Mouse (Mus musculus) kidney, embryonic 14.5 days (tissue): ENCODE results near the gene Mepce. TPM values are rescaled to one million over a fixed set of nuclear protein-coding genes. Genes with fewer than 3 reads are reported as not detected.

Source experiments
- ATAC-seq: fragments of 200-750 bp; cut with Nextera tagmentation; 2 replicates; pipeline ENCODE4 v1.8.0; 2017; ENCODE audit warnings: moderate number of reproducible peaks, mild to moderate bottlenecking, moderate TSS enrichment, moderate library complexity; ENCODE audit not compliant: low FRiP score, low TSS enrichment
- H3K27ac ChIP-seq: fragments of 300-500 bp; sonication (generic); 2 replicates; pipeline ENCODE4 v1.5.1; 2014; ENCODE audit warnings: low read depth, mild to moderate bottlenecking, low read length, moderate library complexity, mixed read lengths
- H3K27me3 ChIP-seq: fragments of 300-500 bp; sonication (generic); 2 replicates; pipeline ENCODE4 v1.6.1; 2014; ENCODE audit warnings: mild to moderate bottlenecking, low read length; ENCODE audit not compliant: control insufficient read depth, insufficient read depth
- H3K36me3 ChIP-seq: fragments of 300-500 bp; sonication (generic); 2 replicates; pipeline ENCODE4 v1.6.1; 2014; ENCODE audit warnings: low read length, mixed read lengths; ENCODE audit not compliant: control insufficient read depth, insufficient read depth
- H3K4me1 ChIP-seq: fragments of 300-500 bp; sonication (generic); 2 replicates; pipeline ENCODE4 v1.6.1; 2014; ENCODE audit warnings: low read length, mixed read lengths; ENCODE audit not compliant: control insufficient read depth, insufficient read depth
- H3K4me2 ChIP-seq: fragments of 300-500 bp; sonication (generic); replicated peaks from 2 replicates; pipeline ENCODE4 v1.6.1; 2014; ENCODE audit warnings: low read depth, mild to moderate bottlenecking, low read length
- H3K4me3 ChIP-seq: fragments of 300-500 bp; sonication (generic); 2 replicates; pipeline ENCODE4 v1.5.1; 2014; ENCODE audit warnings: mild to moderate bottlenecking, low read length
- H3K9ac ChIP-seq: fragments of 300-500 bp; sonication (generic); 2 replicates; pipeline ENCODE4 v1.6.1; 2014; ENCODE audit warnings: low read depth, mild to moderate bottlenecking, low read length, moderate library complexity
- H3K9me3 ChIP-seq: fragments of 300-500 bp; sonication (generic); 2 replicates; pipeline ENCODE4 v1.6.1; 2016; ENCODE audit warnings: low read length; ENCODE audit not compliant: control insufficient read depth
- WGBS: fragments of 180-500 bp; shearing (Covaris S2); extraction: QIAGEN DNeasy Blood & Tissue Kit; methylation state at CpG from one replicate; pipeline ENCODE4 v1.1.7; 2014; 5-methylcytosine and 5-hydroxymethylcytosine counted together
- polyA plus RNA-seq: library from polyadenylated mRNA; unstranded; fragments of >200 nt; fragmentation: Nextera tagmentation; extraction: Ambion mirVana; gene quantifications from 2 replicates; pipeline ENCODE4 v1.2.1, GENCODE M21; 2014

The Mepce gene
- polyA plus RNA-seq, 1 experiment from 2014 or later = 11.8 TPM

DNA sequence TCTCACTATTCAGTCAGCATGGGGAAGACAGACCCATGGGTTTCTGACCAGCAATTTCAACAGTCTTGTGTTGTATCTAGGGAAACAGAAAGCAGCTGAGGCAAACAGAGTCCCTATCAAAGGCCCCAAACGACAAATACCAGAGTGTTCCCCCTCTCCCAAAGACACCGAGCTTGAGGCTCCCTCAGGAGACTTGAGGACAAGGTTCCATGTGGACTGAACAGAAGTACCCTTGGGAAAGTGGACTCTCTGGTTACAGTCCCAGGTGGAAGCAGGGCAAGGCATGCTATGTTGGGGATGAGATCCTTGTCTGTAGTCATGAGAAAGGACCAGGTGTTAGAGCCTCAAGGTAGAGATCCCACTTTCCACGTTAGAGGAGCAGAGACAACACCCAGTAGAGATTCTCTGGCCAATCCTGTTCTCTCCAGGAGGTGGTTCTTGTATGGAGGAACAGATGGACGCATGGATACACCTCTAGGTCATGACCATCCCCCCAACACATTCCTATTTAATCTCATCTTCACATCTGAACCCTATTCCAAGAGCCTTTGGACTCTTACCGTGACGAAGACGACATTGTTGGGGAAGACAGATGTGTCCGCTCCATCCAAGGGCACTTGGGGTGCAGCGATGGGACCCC lies 3.4 kb downstream of the Mepce start:
- WGBS = 68% methylated on average over 9 of the region's 9 CpGs
- H3K4me2 ChIP-seq = peak overlapping the region; percentile 77
- H3K27me3 ChIP-seq = no peaks in the 10 kb centered on the region
- peak overlapping the region; percentile 97 for H3K9ac ChIP-seq
- H3K27ac ChIP-seq = no peak overlapping the region
- peaks cover 49% of the 10 kb centered on the region for H3K36me3 ChIP-seq
- peaks cover 29% of the 10 kb centered on the region for H3K4me1 ChIP-seq
- H3K9me3 ChIP-seq = no peaks in the 10 kb centered on the region
- no peak for ATAC-seq
- peak overlapping the region; percentile 87 for H3K4me3 ChIP-seq

DNA sequence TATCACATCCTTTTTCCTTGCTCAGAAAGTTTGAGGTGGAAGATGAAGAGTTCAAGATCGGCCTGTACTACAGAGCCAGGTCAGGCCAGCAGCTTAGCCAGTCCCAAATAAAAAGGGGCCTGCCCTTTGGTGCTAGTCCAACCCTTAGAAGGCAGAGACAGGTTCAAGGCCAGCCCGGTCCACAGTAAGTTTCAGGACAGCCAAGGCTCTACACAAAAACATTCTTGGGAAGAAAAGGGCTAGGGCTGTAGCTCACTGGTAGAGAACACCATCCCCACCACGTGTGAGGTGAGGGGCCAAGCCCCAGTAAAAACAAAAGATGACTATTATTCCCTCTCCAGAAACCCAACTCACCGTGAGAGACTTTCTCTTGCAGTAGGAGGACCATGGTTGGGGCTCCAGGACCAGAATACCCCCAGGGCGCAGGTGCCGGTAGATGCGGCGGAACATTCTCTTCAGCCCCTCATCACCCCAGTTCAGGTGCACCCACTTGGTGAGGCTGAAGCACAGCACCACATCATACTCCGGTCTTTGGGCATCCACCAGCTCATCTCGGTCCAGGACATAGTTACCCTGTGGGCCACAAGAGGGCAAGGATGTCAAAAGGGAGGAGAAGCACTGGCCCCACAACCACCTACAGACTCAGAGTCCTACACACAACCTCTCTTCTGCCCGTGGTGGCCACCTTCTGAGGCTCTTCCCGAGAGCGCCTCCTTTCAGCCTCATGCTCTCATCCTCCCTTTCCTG lies 4.5 kb downstream of the Mepce start:
- 77% methylated on average over 13 of the region's 13 CpGs for WGBS
- no peak for ATAC-seq
- peaks cover 29% of the 10 kb centered on the region for H3K4me1 ChIP-seq
- H3K9me3 ChIP-seq = no peaks in the 10 kb centered on the region
- peaks cover 49% of the 10 kb centered on the region for H3K36me3 ChIP-seq
- H3K9ac ChIP-seq = 0 out of 2 replicates have a peak overlapping the region, but pooled peaks have one; percentile 9
- H3K27me3 ChIP-seq = no peaks in the 10 kb centered on the region
- H3K27ac ChIP-seq = no peak overlapping the region
- H3K4me2 ChIP-seq = peak overlapping the region; percentile 77
- peak overlapping the region; percentile 87 for H3K4me3 ChIP-seq

DNA sequence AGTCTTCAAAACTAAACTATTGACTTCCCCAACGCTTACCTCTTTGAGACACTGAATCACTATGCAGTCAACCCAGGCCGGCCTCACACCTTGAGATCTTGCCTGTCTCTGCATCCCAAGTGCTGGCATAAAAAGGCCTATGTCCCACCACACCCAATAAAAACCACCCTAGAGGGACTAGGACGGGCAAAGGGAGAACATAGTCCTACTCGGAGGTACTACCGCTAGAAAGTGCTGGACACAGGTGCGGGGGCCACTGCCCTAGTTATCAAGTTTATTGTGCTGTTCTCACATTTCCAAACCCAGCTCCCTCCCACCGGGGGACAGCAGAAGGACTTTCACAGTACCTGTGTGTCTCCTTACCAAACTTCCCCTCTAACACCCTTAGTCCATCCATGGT lies 5.8 kb downstream of the Mepce start:
- Histone ChIP-seq H3K36me3 (peaks cover 49% of the 10 kb centered on the region), H3K27ac (no peak overlapping the region), H3K4me3 (no peak overlapping the region), H3K4me1 (peaks cover 29% of the 10 kb centered on the region), H3K9ac (no peak overlapping the region), H3K27me3 (no peaks in the 10 kb centered on the region), H3K9me3 (no peaks in the 10 kb centered on the region), H3K4me2 (no peak overlapping the region)
- 88% methylated on average over 7 of the region's 7 CpGs for WGBS
- no peak for ATAC-seq

DNA sequence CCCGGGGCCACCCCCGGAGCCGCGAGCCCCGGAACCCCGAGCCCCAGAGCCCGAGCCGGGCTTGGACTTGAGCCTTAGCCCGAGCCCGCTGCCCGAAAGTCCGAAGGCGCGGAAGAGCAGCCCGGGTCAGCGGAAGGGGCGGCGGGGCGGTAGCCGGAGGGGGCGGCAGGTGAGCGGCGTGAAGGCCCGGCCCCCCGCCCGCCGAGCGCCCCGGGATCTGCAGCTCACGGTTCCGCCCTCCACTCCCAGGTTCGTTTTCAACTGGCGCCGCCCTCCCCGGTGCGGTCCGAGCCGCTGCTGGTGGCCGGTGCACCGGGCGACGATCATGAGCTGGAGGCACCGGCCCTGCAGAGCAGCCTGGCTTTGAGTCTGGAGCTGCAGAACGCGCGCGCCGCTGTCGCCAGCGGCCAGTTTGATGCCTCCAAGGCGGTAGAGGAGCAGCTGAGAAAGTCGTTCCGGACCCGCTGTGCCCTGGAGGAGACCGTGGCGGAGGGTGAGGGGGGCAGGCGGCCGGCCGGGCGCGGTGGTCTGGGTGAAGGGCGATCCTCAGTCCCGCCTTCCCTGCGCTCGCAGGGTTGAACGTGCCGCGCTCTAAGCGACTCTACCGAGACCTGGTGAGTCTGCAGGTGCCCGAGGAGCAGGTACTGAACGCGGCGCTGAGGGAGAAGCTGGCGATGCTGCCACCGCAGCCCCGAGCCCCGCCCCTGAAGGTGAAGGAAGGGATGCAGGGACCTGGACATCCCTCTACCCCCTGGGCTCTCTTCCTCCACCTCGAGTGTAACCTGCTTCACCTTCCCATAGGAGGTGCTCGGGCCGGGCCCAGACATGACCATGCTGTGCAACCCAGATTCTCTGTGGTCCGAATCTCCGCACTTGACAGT lies 8.2 kb downstream of the Mepce start:
- Histone ChIP-seq H3K27ac (peak overlapping the region; percentile 86), H3K4me2 (peak overlapping the region; percentile 96), H3K9me3 (no peaks in the 10 kb centered on the region), H3K36me3 (peaks cover 43% of the 10 kb centered on the region), H3K4me3 (peak overlapping the region; percentile 94), H3K27me3 (no peaks in the 10 kb centered on the region), H3K4me1 (peaks cover 21% of the 10 kb centered on the region), H3K9ac (peak overlapping the region; percentile 90)
- peak; percentile 21 for ATAC-seq
- under 1% methylated on average over 76 of the region's 83 CpGs for WGBS

DNA sequence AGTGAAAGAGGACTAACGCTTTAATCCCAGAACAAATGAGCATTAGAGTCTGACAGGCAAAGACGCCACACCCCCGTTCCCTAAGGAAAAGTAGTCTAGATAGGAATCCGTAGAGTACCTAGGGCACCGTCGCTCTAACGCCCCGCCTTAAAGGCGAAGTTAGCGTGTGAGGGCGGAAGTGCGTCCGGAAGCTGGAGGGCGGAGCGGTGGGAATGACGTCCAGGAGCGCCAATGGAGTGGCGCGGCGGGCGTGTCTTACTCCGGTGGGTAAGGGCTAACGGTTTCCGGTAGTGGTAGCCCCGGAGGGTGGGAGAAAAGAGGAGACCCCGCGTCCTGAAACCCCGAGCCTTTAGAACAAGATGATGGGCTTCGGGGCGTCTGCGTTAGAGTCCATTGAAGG lies 8.8 kb downstream of the Mepce start, which contains the start of gene Ppp1r35:
TSS of gene Ppp1r35 (plus strand) at position 215 of the 400 bp plus-strand sequence.
- H3K9me3 ChIP-seq = no peaks in the 10 kb centered on the region
- under 1% methylated on average over 29 of the region's 31 CpGs for WGBS

DNA sequence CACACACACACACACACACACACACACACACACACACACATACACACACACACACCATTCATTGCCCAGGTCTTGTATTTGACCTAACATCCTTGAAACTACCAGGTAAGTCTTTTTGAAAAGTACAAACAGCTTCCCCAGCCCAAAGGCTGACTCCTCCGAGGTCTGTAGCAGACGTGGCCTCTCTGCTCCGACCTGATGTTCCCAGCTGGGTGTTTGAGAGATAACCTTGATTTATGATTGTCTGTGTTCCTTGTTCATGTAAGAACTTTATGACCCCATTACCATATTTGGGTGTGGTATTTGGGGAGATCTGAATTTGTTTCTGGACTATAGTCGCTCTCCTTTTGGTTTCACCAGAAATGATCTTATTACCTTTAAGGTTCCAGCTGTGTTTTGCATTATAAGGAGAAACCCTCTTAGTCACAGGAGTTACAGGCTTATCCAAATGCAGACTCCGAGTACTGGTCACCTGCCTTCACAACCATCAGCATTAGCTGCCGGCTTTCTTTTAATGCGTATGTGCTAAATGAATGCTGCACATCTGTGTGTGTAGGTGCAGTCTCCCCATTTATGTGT lies 10.1 kb downstream of the Mepce start:
- Histone ChIP-seq H3K36me3 (peaks cover 24% of the 10 kb centered on the region), H3K9ac (no peak overlapping the region), H3K9me3 (no peaks in the 10 kb centered on the region), H3K4me1 (0 out of 2 replicates have a peak, but pooled peaks cover 4% of the 10 kb centered on the region), H3K4me2 (no peak overlapping the region), H3K4me3 (no peak overlapping the region), H3K27me3 (no peaks in the 10 kb centered on the region), H3K27ac (no peak overlapping the region)
- no peak for ATAC-seq
- WGBS = 60% methylated on average over 7 of the region's 7 CpGs

More for the DNA sequence above, 8.8 kb downstream of the Mepce start, which contains the start of gene Ppp1r35:
- no peaks in the 10 kb centered on the region for H3K27me3 ChIP-seq
- H3K36me3 ChIP-seq = peaks cover 37% of the 10 kb centered on the region
- H3K4me3 ChIP-seq = peak within 1 kb of the TSS; percentile 94
- peaks cover 14% of the 10 kb centered on the region for H3K4me1 ChIP-seq
- ATAC-seq = peak; percentile 95
- peak within 1 kb of the TSS; percentile 86 for H3K27ac ChIP-seq
- H3K9ac ChIP-seq = peak within 1 kb of the TSS; percentile 90
- peak within 1 kb of the TSS; percentile 96 for H3K4me2 ChIP-seq

DNA sequence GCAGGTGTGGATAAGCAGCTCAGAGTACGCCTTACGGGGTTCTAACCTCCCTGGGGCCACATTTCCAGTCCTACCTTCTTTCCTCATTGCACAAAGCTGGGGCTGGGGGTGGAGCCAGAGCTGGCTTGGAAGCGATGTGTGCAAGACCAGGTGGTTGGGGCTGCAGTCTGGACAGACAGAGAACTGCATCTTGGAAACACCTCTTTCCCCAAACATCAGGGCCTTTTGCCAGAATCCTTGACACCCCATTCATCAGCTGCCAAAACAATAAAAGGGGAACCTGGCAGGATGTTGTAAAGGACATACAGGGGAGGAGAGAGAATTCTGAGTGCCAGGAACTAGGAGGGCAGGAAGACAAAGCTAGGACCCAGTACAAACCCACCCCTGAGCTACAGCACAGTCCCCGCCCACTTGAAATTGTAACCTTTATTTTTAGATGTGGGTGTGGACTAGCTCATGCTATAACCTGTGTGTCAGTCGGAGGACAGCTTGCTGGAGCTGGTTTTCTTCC lies 11.0 kb downstream of the Mepce start:
- no peak overlapping the region for H3K4me2 ChIP-seq
- H3K36me3 ChIP-seq = peaks cover 15% of the 10 kb centered on the region
- no peaks in the 10 kb centered on the region for H3K27me3 ChIP-seq
- 0 out of 2 replicates have a peak, but pooled peaks have one; percentile 36 for ATAC-seq
- 29% methylated on average over 5 of the region's 5 CpGs for WGBS
- no peak overlapping the region for H3K27ac ChIP-seq
- no peak overlapping the region for H3K4me3 ChIP-seq
- H3K9me3 ChIP-seq = no peaks in the 10 kb centered on the region
- H3K4me1 ChIP-seq = 0 out of 2 replicates have a peak, but pooled peaks cover 4% of the 10 kb centered on the region
- H3K9ac ChIP-seq = no peak overlapping the region

DNA sequence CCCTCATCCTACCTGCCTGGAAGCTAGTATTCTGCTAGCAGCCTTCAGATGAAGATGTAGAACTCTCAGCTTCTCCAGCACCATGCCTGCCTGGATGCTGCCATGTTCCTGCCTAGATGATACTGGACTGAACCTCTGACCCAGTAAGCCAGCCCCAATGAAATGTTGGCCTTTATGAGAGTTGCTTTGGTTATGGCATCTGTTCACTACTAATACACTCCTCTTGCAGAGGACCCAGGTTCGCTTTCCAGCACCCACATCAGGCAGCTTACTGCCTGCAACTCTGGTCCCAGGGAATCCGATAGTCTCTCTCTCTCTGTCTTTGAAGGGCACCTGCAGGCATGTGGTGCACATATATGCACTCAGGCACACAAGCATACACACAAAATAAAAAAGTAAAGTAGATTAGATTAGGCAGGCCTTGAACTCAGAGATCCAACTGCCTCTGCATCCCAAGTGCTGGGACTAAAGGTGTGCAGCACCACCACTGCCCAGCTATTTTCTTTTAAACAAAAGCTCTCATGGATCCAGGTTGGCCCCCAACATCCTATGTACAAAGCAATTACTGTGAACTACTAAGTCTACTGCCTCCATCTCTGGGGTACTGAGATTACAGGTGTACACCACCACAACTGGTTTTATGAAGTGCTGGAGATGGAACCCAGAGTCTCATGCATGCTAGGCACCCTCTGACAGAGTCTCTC lies 11.7 kb downstream of the Mepce start:
- Histone ChIP-seq H3K36me3 (peaks cover 9% of the 10 kb centered on the region), H3K9ac (no peak overlapping the region), H3K4me1 (0 out of 2 replicates have a peak, but pooled peaks cover 4% of the 10 kb centered on the region), H3K27ac (no peak overlapping the region), H3K4me3 (no peak overlapping the region), H3K27me3 (no peaks in the 10 kb centered on the region), H3K9me3 (no peaks in the 10 kb centered on the region), H3K4me2 (no peak overlapping the region)
- 95% methylated on average over 2 of the region's 2 CpGs for WGBS
- no peak for ATAC-seq
